Mouse (Mus musculus) forebrain, embryonic 14.5 days (tissue): Measurements from ENCODE around the gene Rmdn2. TPM values are rescaled to one million over a fixed set of nuclear protein-coding genes. Genes with fewer than 3 reads are reported as not detected.

Source experiments
- ATAC-seq: fragments of 200-750 bp; cut with Nextera tagmentation; 2 replicates; pipeline ENCODE4 v1.8.0; 2017; ENCODE audit warnings: mild to moderate bottlenecking, moderate library complexity
- DNase-seq: peaks from one replicate; pipeline ENCODE4 v3.0.0-alpha.2; 2015; ENCODE audit warnings: low spot score
- H3K27ac ChIP-seq: fragments of 300-500 bp; sonication (generic); 2 replicates; pipeline ENCODE4 v1.5.1; 2014; ENCODE audit warnings: low read depth, mild to moderate bottlenecking, control low read depth, low read length, moderate library complexity
- H3K27me3 ChIP-seq: fragments of 300-500 bp; sonication (generic); replicated peaks from 2 replicates; pipeline ENCODE4 v1.6.1; 2014; ENCODE audit warnings: low read length, control low read depth, mixed read lengths; ENCODE audit not compliant: control insufficient read depth, insufficient read depth
- H3K36me3 ChIP-seq: fragments of 300-500 bp; sonication (generic); 2 replicates; pipeline ENCODE4 v1.6.1; 2014; ENCODE audit warnings: low read length, control low read depth; ENCODE audit not compliant: control insufficient read depth, insufficient read depth
- H3K4me1 ChIP-seq: fragments of 300-500 bp; sonication (generic); 2 replicates; pipeline ENCODE4 v1.6.1; 2014; ENCODE audit warnings: antibody characterized with exemption, low read length, control low read depth; ENCODE audit not compliant: control insufficient read depth, insufficient read depth
- H3K4me2 ChIP-seq: fragments of 300-500 bp; sonication (generic); 2 replicates; pipeline ENCODE4 v1.6.1; 2014; ENCODE audit warnings: mild to moderate bottlenecking, control low read depth, low read length
- H3K4me3 ChIP-seq: fragments of 300-500 bp; sonication (generic); 2 replicates; pipeline ENCODE4 v1.5.1; 2014; ENCODE audit warnings: low read depth, low read length, control low read depth
- H3K9ac ChIP-seq: fragments of 300-500 bp; sonication (generic); 2 replicates; pipeline ENCODE4 v1.6.1; 2014; ENCODE audit warnings: mild to moderate bottlenecking, low read length, control low read depth, moderate library complexity
- H3K9me3 ChIP-seq: fragments of 300-500 bp; sonication (generic); replicated peaks from 2 replicates; pipeline ENCODE4 v1.6.1; 2016; ENCODE audit warnings: low read length, control low read depth, mixed read lengths; ENCODE audit not compliant: control insufficient read depth
- WGBS: fragments of 180-500 bp; shearing (Covaris S2); extraction: QIAGEN DNeasy Blood & Tissue Kit; methylation state at CpG from one replicate; pipeline ENCODE4 v1.1.7; 2014; 5-methylcytosine and 5-hydroxymethylcytosine counted together
- polyA plus RNA-seq: library from polyadenylated mRNA; unstranded; fragments of >200 nt; fragmentation: Nextera tagmentation; extraction: Ambion mirVana; gene quantifications from 2 replicates; pipeline ENCODE4 v1.2.1, GENCODE M21; 2014

The Rmdn2 gene
- polyA plus RNA-seq, 1 experiment from 2014 or later = 5.9 TPM

DNA sequence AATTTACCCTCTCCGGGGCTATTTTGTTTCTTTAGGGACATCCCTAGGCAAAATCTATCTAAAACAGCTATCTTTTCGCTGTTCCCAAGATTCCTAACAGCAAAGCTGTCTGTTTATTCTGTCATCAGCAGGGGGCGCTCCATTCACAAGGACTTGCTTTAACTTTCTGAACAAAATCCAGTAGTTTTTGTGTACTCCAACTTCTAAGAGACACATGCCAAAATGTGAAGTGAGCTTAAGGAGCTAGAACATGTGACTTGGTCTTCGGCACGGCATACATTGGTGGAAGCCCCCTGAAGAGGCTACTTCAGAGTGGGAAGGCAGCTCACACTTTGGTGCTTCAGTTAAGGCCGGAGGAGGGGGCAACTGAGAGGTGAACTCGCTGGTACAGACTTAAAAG, 49.7 kb downstream of the Rmdn2 start:
- Histone ChIP-seq H3K9me3 (no peaks in the 10 kb centered on the region), H3K4me1 (no peaks in the 10 kb centered on the region), H3K9ac (no peak overlapping the region), H3K4me3 (no peak overlapping the region), H3K4me2 (no peak overlapping the region), H3K27me3 (no peaks in the 10 kb centered on the region), H3K27ac (no peak overlapping the region), H3K36me3 (no peaks in the 10 kb centered on the region)
- 40% methylated on average over 7 of the region's 7 CpGs for WGBS
- ATAC-seq = peak; percentile 54; the same call in 1 of the 2 replicates
- DNase-seq = peak; percentile 86

- WGBS = 85% methylated on average over 9 of the region's 9 CpGs
- H3K4me1 ChIP-seq = no peaks in the 10 kb centered on the region
- H3K4me2 ChIP-seq = no peak overlapping the region
- no peaks in the 10 kb centered on the region for H3K9me3 ChIP-seq
- H3K9ac ChIP-seq = no peak overlapping the region
- no peaks in the 10 kb centered on the region for H3K27me3 ChIP-seq
- DNase-seq (no peak), ATAC-seq (no peak)
- H3K36me3 ChIP-seq = no peaks in the 10 kb centered on the region
- no peak overlapping the region for H3K27ac ChIP-seq
- H3K4me3 ChIP-seq = no peak overlapping the region
Observed at GRCm38 (mm10) chr17:79661848-79662247, 50.2 kb downstream of the Rmdn2 start.

DNA sequence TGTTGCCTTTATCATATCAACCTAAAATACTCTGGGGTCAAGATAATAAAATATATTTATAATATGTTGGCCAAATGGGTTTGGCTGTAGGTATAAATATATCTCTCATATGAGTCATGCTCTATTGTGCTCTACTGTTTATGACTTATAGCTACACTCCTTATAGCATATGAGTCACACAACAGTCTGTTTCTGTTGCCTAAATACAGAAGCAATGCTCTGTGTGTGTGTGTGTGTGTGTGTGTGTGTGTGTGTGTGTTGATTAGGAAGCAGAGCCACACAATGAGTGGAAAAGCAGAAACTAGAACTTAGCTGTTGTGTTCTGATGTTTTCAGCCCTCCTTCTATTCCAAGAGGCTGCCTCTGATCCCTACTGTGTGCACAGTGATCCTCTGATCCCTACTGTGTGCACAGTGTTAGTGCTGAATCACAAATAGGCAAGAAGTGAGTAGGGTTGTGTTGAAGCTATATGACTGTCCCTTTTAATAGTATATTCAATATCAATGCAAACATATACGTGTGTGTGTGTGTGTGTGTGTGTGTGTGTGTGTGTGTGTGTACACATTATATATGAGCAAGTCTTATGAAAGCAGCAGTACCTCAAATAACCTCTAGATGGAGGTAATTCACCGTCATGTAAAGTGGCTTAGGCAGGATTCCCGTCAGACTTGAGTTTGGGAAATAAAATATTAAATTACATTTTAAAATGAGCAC, 51.9 kb downstream of the Rmdn2 start:
- ATAC-seq = 0 out of 2 replicates have a peak, but pooled peaks have one; percentile 57

GRCm38 (mm10) chr17:79664106-79664417, 52.4 kb downstream of the Rmdn2 start:
- ATAC-seq (no peak), DNase-seq (no peak)
- Histone ChIP-seq H3K4me1 (no peaks in the 10 kb centered on the region), H3K9me3 (no peaks in the 10 kb centered on the region), H3K4me2 (no peak overlapping the region), H3K27ac (no peak overlapping the region), H3K27me3 (no peaks in the 10 kb centered on the region), H3K4me3 (no peak overlapping the region), H3K9ac (no peak overlapping the region), H3K36me3 (no peaks in the 10 kb centered on the region)
- WGBS = 98% methylated on average over 2 of the region's 2 CpGs

More for the DNA sequence above, 51.9 kb downstream of the Rmdn2 start:
- DNase-seq = peak; percentile 78
- Histone ChIP-seq H3K9me3 (no peaks in the 10 kb centered on the region), H3K27me3 (no peaks in the 10 kb centered on the region), H3K9ac (no peak overlapping the region), H3K36me3 (no peaks in the 10 kb centered on the region), H3K4me1 (no peaks in the 10 kb centered on the region), H3K27ac (no peak overlapping the region), H3K4me2 (no peak overlapping the region), H3K4me3 (no peak overlapping the region)
- WGBS = 20% methylated on average over 3 of the region's 3 CpGs

DNA sequence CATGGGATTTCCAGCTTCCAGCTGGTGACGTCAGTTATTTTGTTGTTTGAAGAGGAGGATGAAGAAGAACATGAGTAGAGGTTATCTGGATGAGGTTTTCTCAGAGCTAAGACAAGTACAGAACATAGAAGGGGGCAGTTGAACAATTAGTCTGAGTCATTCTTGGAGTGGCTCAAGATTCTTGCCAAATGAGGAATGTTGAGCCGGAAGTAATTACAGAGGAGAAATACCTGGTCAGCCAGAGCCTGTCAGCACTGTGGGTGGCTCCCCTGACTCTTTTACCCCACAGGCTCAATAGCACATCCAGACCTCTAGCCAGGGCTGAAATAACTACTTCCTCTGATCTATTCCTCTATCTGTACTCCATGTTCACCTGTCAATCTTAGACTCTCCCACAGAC, 59.2 kb downstream of the Rmdn2 start:
- H3K36me3 ChIP-seq = no peaks in the 10 kb centered on the region
- WGBS = 66% methylated on average over 2 of the region's 2 CpGs
- no peaks in the 10 kb centered on the region for H3K4me1 ChIP-seq
- no peak overlapping the region for H3K27ac ChIP-seq
- H3K27me3 ChIP-seq = no peaks in the 10 kb centered on the region
- H3K4me2 ChIP-seq = no peak overlapping the region
- ATAC-seq (no peak), DNase-seq (no peak)
- H3K9me3 ChIP-seq = no peaks in the 10 kb centered on the region
- no peak overlapping the region for H3K9ac ChIP-seq
- no peak overlapping the region for H3K4me3 ChIP-seq

DNA sequence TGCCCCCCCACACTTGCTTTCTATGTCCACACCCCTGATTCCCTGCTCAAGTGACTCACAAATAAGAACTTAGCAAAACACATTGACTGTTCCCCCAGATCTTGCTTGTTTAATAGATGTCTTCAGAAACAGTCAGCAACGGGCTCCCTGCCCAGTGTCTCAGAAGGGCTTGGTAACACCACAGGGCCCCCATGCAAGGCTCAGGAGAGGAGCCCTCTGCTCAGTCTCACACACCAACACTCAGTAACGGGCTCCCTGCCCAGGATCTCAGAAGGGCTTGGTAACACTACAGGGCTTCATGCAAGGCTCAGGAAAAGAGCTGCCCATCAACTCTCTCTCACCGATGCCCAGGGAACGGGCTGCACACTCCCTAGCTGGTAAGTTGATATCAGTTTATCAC, 83.4 kb downstream of the Rmdn2 start:
- no peaks in the 10 kb centered on the region for H3K9me3 ChIP-seq
- H3K27me3 ChIP-seq = no peaks in the 10 kb centered on the region
- no peak overlapping the region for H3K9ac ChIP-seq
- H3K4me1 ChIP-seq = no peaks in the 10 kb centered on the region
- no peaks in the 10 kb centered on the region for H3K36me3 ChIP-seq
- H3K4me2 ChIP-seq = no peak overlapping the region
- no peak for DNase-seq
- H3K27ac ChIP-seq = no peak overlapping the region
- no peak overlapping the region for H3K4me3 ChIP-seq
- WGBS = 79% methylated on average over 4 of the region's 4 CpGs
- ATAC-seq = no peak

DNA sequence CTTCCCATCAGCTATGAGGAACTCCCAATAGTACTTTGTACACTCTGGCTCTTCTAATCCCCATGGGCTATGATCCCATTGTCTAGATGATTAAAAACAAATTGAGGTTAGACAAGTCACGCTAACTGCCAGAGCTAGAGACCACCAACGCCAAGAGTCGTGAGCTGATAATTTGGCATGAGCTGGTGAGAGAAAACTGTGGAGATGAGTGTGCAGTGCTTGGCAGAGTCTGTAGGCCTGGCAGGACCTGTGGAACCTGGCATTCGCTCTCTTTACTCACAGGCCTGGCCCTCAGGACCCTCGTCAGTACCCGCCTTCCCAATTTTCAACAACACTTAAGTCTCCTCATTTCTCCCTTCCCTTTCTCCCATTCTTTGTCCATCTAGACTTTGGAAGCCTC, 83.9 kb downstream of the Rmdn2 start:
- Histone ChIP-seq H3K9ac (no peak overlapping the region), H3K9me3 (no peaks in the 10 kb centered on the region), H3K4me2 (no peak overlapping the region), H3K36me3 (no peaks in the 10 kb centered on the region), H3K4me3 (no peak overlapping the region), H3K27me3 (no peaks in the 10 kb centered on the region), H3K27ac (no peak overlapping the region), H3K4me1 (no peaks in the 10 kb centered on the region)
- DNase-seq = no peak
- no peak for ATAC-seq
- WGBS = 88% methylated on average over 6 of the region's 6 CpGs

GRCm38 (mm10) chr17:79699197-79699596, 87.5 kb downstream of the Rmdn2 start:
- Histone ChIP-seq H3K27ac (no peak overlapping the region), H3K9me3 (no peaks in the 10 kb centered on the region), H3K9ac (no peak overlapping the region), H3K36me3 (no peaks in the 10 kb centered on the region), H3K4me2 (no peak overlapping the region), H3K27me3 (no peaks in the 10 kb centered on the region), H3K4me3 (no peak overlapping the region), H3K4me1 (no peaks in the 10 kb centered on the region)
- 42% methylated on average over 1 of the region's 1 CpGs for WGBS
- no peak for DNase-seq
- ATAC-seq = no peak

GRCm38 (mm10) chr17:79700871-79701270, 89.2 kb downstream of the Rmdn2 start:
- no peak overlapping the region for H3K27ac ChIP-seq
- no peaks in the 10 kb centered on the region for H3K27me3 ChIP-seq
- no peak for DNase-seq
- no peak overlapping the region for H3K4me3 ChIP-seq
- H3K4me1 ChIP-seq = no peaks in the 10 kb centered on the region
- H3K36me3 ChIP-seq = no peaks in the 10 kb centered on the region
- no peak for ATAC-seq
- H3K9ac ChIP-seq = no peak overlapping the region
- 84% methylated on average over 5 of the region's 5 CpGs for WGBS
- H3K9me3 ChIP-seq = no peaks in the 10 kb centered on the region
- no peak overlapping the region for H3K4me2 ChIP-seq
